Mouse (Mus musculus) midbrain, embryonic 13.5 days (tissue): ENCODE measurements around the gene Grm7. TPM values are rescaled to one million over a fixed set of nuclear protein-coding genes. Genes with fewer than 3 reads are reported as not detected.

Experiments
- ATAC-seq: fragments of 200-750 bp; cut with Nextera tagmentation; 2 replicates; pipeline ENCODE4 v1.8.0; 2017; ENCODE audit warnings: mild to moderate bottlenecking, moderate TSS enrichment, moderate library complexity
- H3K27ac ChIP-seq: fragments of 300-500 bp; sonication (generic); 2 replicates; pipeline ENCODE4 v1.5.1; 2015; ENCODE audit warnings: inconsistent platforms, mild to moderate bottlenecking, moderate library complexity
- H3K27me3 ChIP-seq: fragments of 300-500 bp; sonication (generic); 2 replicates; pipeline ENCODE4 v1.6.1; 2015; ENCODE audit warnings: mild to moderate bottlenecking, inconsistent platforms
- H3K36me3 ChIP-seq: fragments of 300-500 bp; sonication (generic); 2 replicates; pipeline ENCODE4 v1.6.1; 2015; ENCODE audit warnings: mild to moderate bottlenecking, inconsistent platforms
- H3K4me1 ChIP-seq: fragments of 300-500 bp; sonication (generic); replicated peaks from 2 replicates; pipeline ENCODE4 v1.6.1; 2015; ENCODE audit warnings: inconsistent platforms
- H3K4me2 ChIP-seq: fragments of 300-500 bp; sonication (generic); replicated peaks from 2 replicates; pipeline ENCODE4 v1.6.1; 2015; ENCODE audit warnings: moderate library complexity, mild to moderate bottlenecking, inconsistent platforms
- H3K4me3 ChIP-seq: fragments of 300-500 bp; sonication (generic); replicated peaks from 2 replicates; pipeline ENCODE4 v1.5.1; 2015; ENCODE audit warnings: mild to moderate bottlenecking, inconsistent platforms
- H3K9ac ChIP-seq: fragments of 300-500 bp; sonication (generic); replicated peaks from 2 replicates; pipeline ENCODE4 v1.6.1; 2015; ENCODE audit warnings: mild to moderate bottlenecking, inconsistent platforms
- H3K9me3 ChIP-seq: fragments of 300-500 bp; sonication (generic); 2 replicates; pipeline ENCODE4 v1.6.1; 2016; ENCODE audit warnings: mild to moderate bottlenecking, inconsistent platforms
- WGBS: fragments of 180-500 bp; shearing (Covaris S2); methylation state at CpG from one replicate; pipeline ENCODE4 v1.1.7; 2015; 5-methylcytosine and 5-hydroxymethylcytosine counted together
- polyA plus RNA-seq: library from polyadenylated mRNA; unstranded; fragments of >200 nt; fragmentation: Nextera tagmentation; extraction: Ambion mirVana; gene quantifications from 2 replicates; pipeline ENCODE4 v1.2.1, GENCODE M21; 2015

Gene Grm7
- polyA plus RNA-seq, 1 experiment from 2014 or later, result 8.0 TPM

DNA sequence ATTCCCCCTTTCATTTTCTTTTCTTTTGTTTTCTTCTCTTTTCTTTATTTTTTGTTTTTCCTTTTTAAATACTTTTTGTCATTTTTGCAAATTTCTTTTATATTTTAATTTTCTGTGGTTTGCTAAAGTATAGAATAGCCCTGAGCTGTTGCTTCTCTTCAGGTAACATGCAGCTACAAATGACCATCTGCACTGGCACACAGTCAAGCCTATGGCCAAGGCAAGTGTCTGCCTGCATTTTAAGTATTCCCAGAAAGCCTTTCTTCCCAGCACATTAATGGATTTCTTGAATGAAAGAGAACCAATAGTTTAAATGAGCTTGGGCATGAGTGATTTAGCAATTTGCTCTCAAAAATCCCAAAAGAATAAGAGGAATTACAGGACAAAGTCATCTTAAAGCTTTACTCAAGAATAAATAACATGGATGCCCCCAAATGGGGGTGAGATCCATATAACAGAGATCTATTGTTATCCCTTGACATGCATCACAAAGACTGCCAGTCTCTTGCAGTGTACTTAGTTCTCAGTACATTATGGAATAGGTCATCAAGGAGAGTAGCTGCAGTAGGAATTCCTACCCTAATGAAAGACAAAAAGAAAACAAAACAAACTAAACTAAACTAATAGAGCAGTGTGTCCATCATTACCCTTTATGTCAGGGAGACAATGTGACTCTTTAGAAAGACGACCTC, 865.5 kb downstream of the Grm7 start:
- H3K9ac ChIP-seq, result no peak overlapping the region
- H3K4me3 ChIP-seq, result no peak overlapping the region
- 57% methylated on average over 1 of the region's 1 CpGs for WGBS
- no peak overlapping the region for H3K27ac ChIP-seq
- H3K36me3 ChIP-seq, result no peaks in the 10 kb centered on the region
- no peak overlapping the region for H3K4me2 ChIP-seq
- ATAC-seq, result 0 out of 2 replicates have a peak, but pooled peaks have one; percentile 24
- H3K9me3 ChIP-seq, result no peaks in the 10 kb centered on the region
- H3K27me3 ChIP-seq, result no peaks in the 10 kb centered on the region
- H3K4me1 ChIP-seq, result peaks cover 14% of the 10 kb centered on the region

DNA sequence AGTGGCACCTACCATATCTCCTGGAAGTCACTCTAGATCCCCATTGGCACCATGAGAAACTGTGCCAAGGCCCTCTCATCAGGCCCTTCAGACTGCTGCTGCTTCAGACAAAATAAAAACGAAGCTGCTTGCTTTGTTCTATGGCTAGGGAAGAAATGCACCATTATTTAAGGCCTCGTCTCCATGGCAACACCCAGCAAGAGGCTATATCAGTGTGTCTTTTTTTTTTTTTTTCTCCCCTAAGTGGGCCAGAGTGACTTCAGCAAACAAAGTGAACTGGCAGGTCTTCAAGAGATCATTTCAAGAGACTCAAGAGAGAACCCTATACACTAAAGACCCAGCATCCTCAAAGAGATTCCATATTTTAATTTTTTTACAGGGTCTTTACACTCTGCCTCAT, 867.0 kb downstream of the Grm7 start:
- H3K27ac ChIP-seq, result no peak overlapping the region
- H3K9me3 ChIP-seq, result no peaks in the 10 kb centered on the region
- no peaks in the 10 kb centered on the region for H3K36me3 ChIP-seq
- 31% methylated on average over 2 of the region's 2 CpGs for WGBS
- no peak overlapping the region for H3K9ac ChIP-seq
- H3K4me2 ChIP-seq, result no peak overlapping the region
- no peak overlapping the region for H3K4me3 ChIP-seq
- H3K4me1 ChIP-seq, result peaks cover 14% of the 10 kb centered on the region
- no peaks in the 10 kb centered on the region for H3K27me3 ChIP-seq
- ATAC-seq, result peak; percentile 50; the same call in 1 of the 2 replicates

DNA sequence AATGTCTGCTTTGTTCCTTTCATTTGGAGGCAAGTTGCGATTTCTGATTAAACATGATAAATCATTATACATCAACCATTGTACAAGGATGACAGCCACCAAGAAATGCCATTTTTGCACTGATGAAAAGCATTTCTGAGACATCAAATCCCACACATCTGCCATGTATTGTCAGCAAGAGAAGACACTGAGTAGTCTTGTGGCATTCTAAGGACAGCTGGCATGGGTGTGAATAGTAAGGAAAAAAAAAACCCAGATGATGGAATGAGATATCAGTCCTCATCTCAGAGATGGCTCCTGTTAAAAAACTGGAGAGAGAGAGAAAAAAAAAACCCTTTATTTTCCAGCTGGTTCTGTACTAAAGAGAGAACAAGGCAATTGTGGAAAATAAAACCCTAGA, 875.8 kb downstream of the Grm7 start:
- WGBS, result 84% methylated on average over 1 of the region's 1 CpGs
- H3K4me1 ChIP-seq, result peaks cover 4% of the 10 kb centered on the region; the same call in 1 of the 2 replicates

DNA sequence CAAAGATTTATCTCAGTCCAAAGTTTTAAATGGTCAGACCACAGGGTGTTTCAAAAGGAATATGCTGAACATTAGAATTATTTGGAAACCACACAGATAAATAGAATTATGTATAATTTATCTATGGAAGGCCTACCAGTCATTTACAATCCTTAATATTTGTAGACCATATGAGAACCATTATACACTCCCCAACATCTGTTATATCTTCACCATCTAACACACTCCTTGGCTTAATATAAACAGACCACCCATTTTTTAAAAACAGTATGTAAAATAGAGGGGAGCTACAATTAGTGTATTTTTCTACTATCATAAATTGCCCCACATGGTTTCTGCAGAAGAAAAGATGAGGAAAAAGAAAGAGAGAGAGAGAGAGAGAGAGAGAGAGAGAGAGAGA, 876.7 kb downstream of the Grm7 start:
- no peak overlapping the region for H3K27ac ChIP-seq
- H3K27me3 ChIP-seq, result no peaks in the 10 kb centered on the region
- ATAC-seq, result no peak
- H3K9ac ChIP-seq, result no peak overlapping the region
- H3K4me1 ChIP-seq, result peaks cover 4% of the 10 kb centered on the region; the same call in 1 of the 2 replicates
- H3K36me3 ChIP-seq, result no peaks in the 10 kb centered on the region
- H3K4me2 ChIP-seq, result no peak overlapping the region
- no peak overlapping the region for H3K4me3 ChIP-seq
- no peaks in the 10 kb centered on the region for H3K9me3 ChIP-seq

More for the DNA sequence above, 875.8 kb downstream of the Grm7 start:
- Histone ChIP-seq H3K4me3 (no peak overlapping the region), H3K36me3 (no peaks in the 10 kb centered on the region), H3K4me2 (no peak overlapping the region), H3K27me3 (no peaks in the 10 kb centered on the region), H3K9me3 (no peaks in the 10 kb centered on the region), H3K9ac (no peak overlapping the region), H3K27ac (no peak overlapping the region)
- ATAC-seq, result no peak

DNA sequence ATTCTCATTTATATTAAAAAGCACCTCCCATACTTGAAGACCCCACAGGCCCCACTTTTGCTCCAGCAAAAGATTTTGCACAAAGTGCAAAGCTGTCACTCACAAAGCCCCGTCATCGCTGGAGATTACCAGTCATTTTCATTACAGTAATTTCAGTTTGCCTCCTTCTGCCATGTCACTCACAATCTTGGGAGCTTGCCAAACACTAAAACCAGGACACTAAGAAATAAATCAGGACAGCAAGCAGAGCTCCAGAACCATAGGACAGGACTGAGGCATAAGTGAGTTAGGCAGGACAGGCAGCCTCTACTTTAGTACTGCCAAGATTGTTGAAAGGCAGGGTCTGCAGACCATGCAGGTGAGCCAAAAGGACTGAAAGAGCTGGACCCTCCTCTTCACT, 884.6 kb downstream of the Grm7 start:
- Histone ChIP-seq H3K4me1 (no peaks in the 10 kb centered on the region), H3K9ac (no peak overlapping the region), H3K4me3 (no peak overlapping the region), H3K27ac (no peak overlapping the region), H3K27me3 (no peaks in the 10 kb centered on the region), H3K9me3 (no peaks in the 10 kb centered on the region), H3K4me2 (no peak overlapping the region), H3K36me3 (no peaks in the 10 kb centered on the region)
- ATAC-seq, result no peak
- 76% methylated on average over 2 of the region's 2 CpGs for WGBS

DNA sequence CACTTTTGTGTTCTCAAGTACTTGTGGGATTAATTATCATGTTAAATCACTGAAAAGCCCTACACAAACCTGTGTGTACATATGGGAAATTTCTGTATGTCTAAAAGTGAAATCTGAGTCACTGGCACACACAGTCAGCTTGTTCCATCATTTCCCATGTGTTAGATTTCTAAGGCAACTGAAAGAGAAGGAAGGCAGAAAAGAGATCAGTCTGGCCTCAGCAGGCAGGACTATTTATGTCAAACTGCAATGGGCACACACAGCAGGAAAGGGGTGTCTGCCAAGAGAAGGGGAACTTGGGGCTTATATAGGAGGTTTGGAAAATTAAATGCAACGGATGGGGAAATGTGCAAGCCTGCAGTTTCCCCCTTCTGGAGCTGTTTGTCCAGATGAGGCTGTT, 913.2 kb downstream of the Grm7 start:
- no peak for ATAC-seq
- Histone ChIP-seq H3K4me3 (no peak overlapping the region), H3K36me3 (no peaks in the 10 kb centered on the region), H3K27me3 (no peaks in the 10 kb centered on the region), H3K9ac (no peak overlapping the region), H3K4me2 (no peak overlapping the region), H3K27ac (no peak overlapping the region), H3K4me1 (no peaks in the 10 kb centered on the region), H3K9me3 (no peaks in the 10 kb centered on the region)
- WGBS, result 87% methylated on average over 1 of the region's 1 CpGs

DNA sequence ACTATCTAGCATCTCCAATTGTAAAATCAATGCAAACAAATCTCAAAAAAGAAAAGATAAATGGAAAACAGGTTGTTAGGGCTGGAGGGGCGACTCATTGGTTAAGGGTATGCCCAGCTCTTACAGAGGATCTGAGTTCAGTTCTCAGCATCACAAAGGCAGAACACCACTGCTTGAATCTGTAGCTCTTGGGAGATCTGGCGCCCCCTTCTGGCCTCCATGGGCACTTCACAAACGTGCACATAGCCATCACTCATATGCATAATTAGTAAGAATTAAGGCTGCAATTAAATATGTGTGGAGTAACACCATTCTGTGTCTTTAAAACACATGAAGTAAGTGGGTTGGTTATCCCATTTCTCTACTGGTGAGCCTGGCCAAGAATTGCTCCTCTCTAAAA, 914.1 kb downstream of the Grm7 start:
- Histone ChIP-seq H3K9me3 (no peaks in the 10 kb centered on the region), H3K36me3 (no peaks in the 10 kb centered on the region), H3K9ac (no peak overlapping the region), H3K4me3 (no peak overlapping the region), H3K4me1 (no peaks in the 10 kb centered on the region), H3K4me2 (no peak overlapping the region), H3K27me3 (no peaks in the 10 kb centered on the region), H3K27ac (no peak overlapping the region)
- WGBS, result 77% methylated on average over 3 of the region's 3 CpGs
- ATAC-seq, result no peak

DNA sequence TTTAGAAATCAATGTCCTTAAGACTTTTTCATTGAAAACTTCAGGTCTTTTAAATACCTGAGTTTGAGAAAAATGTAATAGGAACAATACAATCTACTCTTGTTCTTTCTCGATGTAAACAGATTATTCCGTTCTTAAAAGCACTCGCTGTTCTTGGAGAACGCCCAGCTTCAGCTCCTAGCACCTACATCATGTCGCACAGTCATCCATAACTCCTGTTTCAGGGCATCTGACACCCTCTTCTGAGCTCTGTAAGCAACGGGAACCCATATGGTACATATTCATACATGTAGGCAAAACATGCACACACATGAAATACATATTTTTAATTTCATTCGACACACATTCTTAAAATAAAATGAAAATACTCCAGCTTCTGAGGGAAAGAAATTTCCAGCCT, 916.0 kb downstream of the Grm7 start:
- Histone ChIP-seq H3K9ac (no peak overlapping the region), H3K27me3 (no peaks in the 10 kb centered on the region), H3K4me2 (no peak overlapping the region), H3K4me1 (no peaks in the 10 kb centered on the region), H3K9me3 (no peaks in the 10 kb centered on the region), H3K27ac (no peak overlapping the region), H3K4me3 (no peak overlapping the region), H3K36me3 (no peaks in the 10 kb centered on the region)
- no peak for ATAC-seq
- 93% methylated on average over 7 of the region's 7 CpGs for WGBS

DNA sequence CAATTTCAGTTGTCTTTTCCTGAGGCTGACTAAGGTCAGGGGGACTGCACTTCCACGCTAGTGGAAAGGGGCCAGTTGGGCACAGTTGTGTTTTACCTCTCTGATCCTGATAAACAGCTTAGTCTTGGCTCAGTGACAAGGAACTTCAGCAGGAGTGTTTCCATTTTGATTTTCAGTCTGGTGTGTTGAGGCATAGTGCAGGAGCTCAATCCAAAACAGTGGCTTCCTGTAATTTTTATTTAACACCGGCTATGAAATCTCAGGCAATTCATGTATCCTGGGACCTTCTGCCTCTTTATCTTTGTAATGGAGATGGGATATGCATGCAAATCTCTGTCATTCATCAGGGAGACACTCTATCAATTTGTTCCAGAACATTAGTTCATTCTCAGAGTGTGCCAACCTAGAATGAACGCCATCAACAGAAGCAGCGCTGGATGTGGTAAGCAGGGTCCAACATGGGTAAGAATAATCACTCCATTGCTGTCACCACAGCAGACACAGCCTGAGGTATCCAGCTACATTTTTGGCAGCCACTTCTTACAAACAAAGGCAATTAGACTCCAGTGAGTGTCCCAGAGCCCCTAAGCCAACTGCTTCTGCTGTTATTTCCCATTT, 926.2 kb downstream of the Grm7 start:
- Histone ChIP-seq H3K36me3 (no peaks in the 10 kb centered on the region), H3K9ac (no peak overlapping the region), H3K27ac (no peak overlapping the region), H3K4me2 (no peak overlapping the region), H3K27me3 (no peaks in the 10 kb centered on the region), H3K4me1 (no peaks in the 10 kb centered on the region), H3K9me3 (no peaks in the 10 kb centered on the region), H3K4me3 (no peak overlapping the region)
- ATAC-seq, result no peak
- WGBS, result 84% methylated on average over 4 of the region's 4 CpGs

DNA sequence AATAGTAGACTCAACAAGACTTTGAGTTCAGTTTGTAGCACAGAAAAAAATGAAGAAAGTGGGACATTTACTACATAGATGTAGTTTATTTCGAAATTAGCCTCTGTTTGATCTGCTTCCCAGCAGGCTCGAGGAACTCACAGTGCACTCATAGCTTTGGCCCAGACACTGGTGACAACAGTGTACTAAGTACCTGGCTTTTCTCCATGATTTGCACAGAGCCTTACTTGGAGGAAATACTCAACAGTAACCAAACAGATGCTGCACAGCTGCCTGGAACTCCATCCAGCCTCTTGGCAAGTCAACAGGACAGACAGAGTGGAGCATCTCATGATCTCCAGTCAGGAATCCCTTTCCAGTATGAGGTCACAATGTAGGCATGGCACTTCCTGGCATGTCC, 939.5 kb downstream of the Grm7 start:
- H3K27me3 ChIP-seq, result no peaks in the 10 kb centered on the region
- H3K9me3 ChIP-seq, result no peaks in the 10 kb centered on the region
- H3K4me3 ChIP-seq, result no peak overlapping the region
- no peak for ATAC-seq
- no peak overlapping the region for H3K27ac ChIP-seq
- H3K4me1 ChIP-seq, result no peaks in the 10 kb centered on the region
- H3K4me2 ChIP-seq, result no peak overlapping the region
- no peaks in the 10 kb centered on the region for H3K36me3 ChIP-seq
- 75% methylated on average over 2 of the region's 2 CpGs for WGBS
- no peak overlapping the region for H3K9ac ChIP-seq

DNA sequence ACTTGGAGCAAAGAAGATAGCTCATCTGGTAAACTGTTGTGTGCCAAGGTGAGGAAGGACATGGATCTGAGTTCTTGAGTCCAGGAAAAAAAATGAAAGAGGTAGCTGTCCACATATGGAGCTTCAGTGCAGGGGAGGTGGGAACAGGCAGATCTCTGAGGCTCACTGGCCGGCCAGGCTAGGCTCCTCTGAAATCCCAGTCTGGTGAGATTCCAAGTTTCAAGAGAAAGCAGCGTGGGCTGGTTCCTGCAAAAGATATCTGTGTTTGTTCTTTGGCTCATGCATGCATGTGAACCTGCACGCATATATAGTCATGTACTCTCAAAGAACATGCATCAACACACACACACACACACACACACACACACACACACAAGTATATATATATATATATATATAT, 942.2 kb downstream of the Grm7 start:
- no peaks in the 10 kb centered on the region for H3K4me1 ChIP-seq
- H3K9ac ChIP-seq, result no peak overlapping the region
- no peaks in the 10 kb centered on the region for H3K27me3 ChIP-seq
- WGBS, result 91% methylated on average over 3 of the region's 3 CpGs
- no peak overlapping the region for H3K4me2 ChIP-seq
- no peak for ATAC-seq
- no peak overlapping the region for H3K4me3 ChIP-seq
- H3K27ac ChIP-seq, result no peak overlapping the region
- no peaks in the 10 kb centered on the region for H3K9me3 ChIP-seq
- H3K36me3 ChIP-seq, result no peaks in the 10 kb centered on the region

DNA sequence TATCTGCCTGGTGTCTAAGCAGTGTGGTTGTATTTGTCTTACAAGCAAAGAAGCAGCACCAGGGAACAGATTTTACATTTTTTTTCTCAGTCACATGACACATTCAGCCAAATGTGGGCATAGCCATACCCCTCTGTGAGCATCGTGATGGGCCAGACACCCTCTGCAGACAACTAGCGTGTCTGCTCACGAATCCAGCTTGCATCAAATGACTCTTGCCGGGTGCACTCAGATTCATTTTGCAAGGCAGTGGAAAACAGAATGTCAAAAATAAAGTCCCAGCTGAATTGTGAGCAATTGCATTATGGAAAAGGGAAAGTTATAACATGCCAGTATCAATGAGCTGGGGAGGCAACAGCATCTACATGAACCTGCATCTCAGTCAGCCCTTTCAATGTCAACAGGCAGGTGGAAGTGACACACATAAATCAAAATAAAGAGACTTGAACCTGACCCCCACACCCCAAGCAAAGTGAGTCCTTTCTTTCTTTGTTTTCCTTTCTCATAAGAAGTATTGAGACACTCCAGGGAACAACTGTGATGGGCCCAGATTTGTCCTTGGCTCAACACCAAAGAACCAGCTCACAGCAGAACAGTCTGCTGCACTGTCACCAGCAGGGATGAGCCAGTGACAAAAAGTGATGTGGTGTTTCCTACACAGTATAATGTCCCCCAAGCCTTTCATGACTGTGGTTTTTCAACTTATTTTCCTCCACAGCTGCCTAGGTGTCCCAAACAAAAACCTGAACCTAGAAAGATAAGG, 956.7 kb downstream of the Grm7 start:
- Histone ChIP-seq H3K36me3 (no peaks in the 10 kb centered on the region), H3K27ac (no peak overlapping the region), H3K9me3 (no peaks in the 10 kb centered on the region), H3K4me2 (no peak overlapping the region), H3K4me3 (no peak overlapping the region), H3K27me3 (no peaks in the 10 kb centered on the region), H3K4me1 (no peaks in the 10 kb centered on the region), H3K9ac (no peak overlapping the region)
- 90% methylated on average over 4 of the region's 4 CpGs for WGBS
- no peak for ATAC-seq
